Mouse (Mus musculus) liver, adult 2 months (tissue): ENCODE measurements around the gene Ror1. TPM values are rescaled to one million over a fixed set of nuclear protein-coding genes. Genes with fewer than 3 reads are reported as not detected.
A peak's percentile ranks its signal among the peaks of the same experiment; 100 is the strongest.

Source experiments
- DNase-seq: peaks from one replicate; pipeline ENCODE4 v3.0.0-alpha.2; 2011; ENCODE audit warnings: low read depth, low spot score; ENCODE audit errors: extremely low read depth
- H3K27ac ChIP-seq: fragments of 200-500 bp; replicated peaks from 2 replicates; pipeline ENCODE4 v1.5.1; 2012; ENCODE audit warnings: low read depth, mild to moderate bottlenecking, control low read depth, inconsistent platforms, low read length; ENCODE audit not compliant: insufficient read depth
- H3K27me3 ChIP-seq: fragments of 200-500 bp; 2 replicates; pipeline ENCODE4 v1.6.1; 2012; ENCODE audit warnings: mild to moderate bottlenecking, moderate library complexity, low read length, inconsistent platforms; ENCODE audit not compliant: control insufficient read depth, insufficient read depth
- H3K36me3 ChIP-seq: fragments of 200-500 bp; 2 replicates; pipeline ENCODE4 v1.6.1; 2012; ENCODE audit warnings: low read length, inconsistent platforms; ENCODE audit not compliant: control insufficient read depth, insufficient read depth
- H3K4me1 ChIP-seq: fragments of 200-500 bp; 2 replicates; pipeline ENCODE4 v1.6.1; 2011; ENCODE audit warnings: low read length; ENCODE audit not compliant: control insufficient read depth, insufficient read depth
- H3K4me3 ChIP-seq: fragments of 200-500 bp; 2 replicates; pipeline ENCODE4 v1.5.1; 2011; ENCODE audit warnings: low read depth, mild to moderate bottlenecking, control low read depth, low read length, moderate library complexity; ENCODE audit not compliant: insufficient read depth
- H3K79me2 ChIP-seq: fragments of 200-500 bp; 2 replicates; pipeline ENCODE4 v1.6.1; 2012; ENCODE audit warnings: inconsistent platforms, mild to moderate bottlenecking, low read length, moderate library complexity; ENCODE audit not compliant: control insufficient read depth, insufficient read depth
- H3K9ac ChIP-seq: fragments of 200-500 bp; 2 replicates; pipeline ENCODE4 v1.6.1; 2012; ENCODE audit warnings: low read depth, mild to moderate bottlenecking, control low read depth, inconsistent platforms, low read length
- CTCF ChIP-seq: fragments of 200-500 bp; IDR thresholded peaks from 2 replicates; pipeline ENCODE4 v1.5.1; 2011; ENCODE audit warnings: low read depth, low read length, control low read depth
- POLR2A ChIP-seq: fragments of 200-500 bp; IDR thresholded peaks from 2 replicates; pipeline ENCODE4 v1.6.1; 2011; ENCODE audit warnings: low read length, control low read depth; ENCODE audit not compliant: insufficient read depth; ENCODE audit errors: extremely low read depth
- whole genome bisulfite sequencing: fragments of 180-500 bp; shearing (Covaris S2); methylation state at CpG from one replicate; pipeline ENCODE4 v1.1.7; 2018; 5-methylcytosine and 5-hydroxymethylcytosine counted together
- polyA plus RNA-seq: library from polyadenylated mRNA; depleted of rRNA; stranded (reverse); fragments of >200 nt; gene quantifications from 2 replicates; pipeline ENCODE4 v1.2.3, GENCODE M21; 2012
- total RNA-seq: library from RNA; depleted of rRNA; stranded (reverse); fragments of >200 nt; gene quantifications from 2 replicates; pipeline ENCODE4 v1.2.3, GENCODE M21; 2014

Gene Ror1
- total and polyA plus RNA-seq, 2 experiments = 0.56 to 1.4 TPM

GRCm38 (mm10) chr4:100219599-100219998 is 124.0 kb downstream of the Ror1 start:
- no peak overlapping the region for H3K27ac ChIP-seq
- no peaks in the 10 kb centered on the region for H3K27me3 ChIP-seq
- H3K4me1 ChIP-seq = peaks cover 8% of the 10 kb centered on the region
- H3K36me3 ChIP-seq = no peaks in the 10 kb centered on the region
- no peak for DNase-seq
- TF ChIP-seq CTCF = no peak
- H3K9ac ChIP-seq = no peak overlapping the region
- WGBS = 87% methylated on average over 4 of the region's 4 CpGs
- no peaks in the 10 kb centered on the region for H3K79me2 ChIP-seq
- no peak overlapping the region for H3K4me3 ChIP-seq

GRCm38 (mm10) chr4:100221978-100222737 is 126.6 kb downstream of the Ror1 start:
- Histone ChIP-seq H3K27me3 (no peaks in the 10 kb centered on the region), H3K27ac (no peak overlapping the region), H3K4me1 (peaks cover 8% of the 10 kb centered on the region), H3K79me2 (peaks cover 3% of the 10 kb centered on the region; the same call in 1 of the 2 replicates), H3K9ac (no peak overlapping the region), H3K4me3 (no peak overlapping the region), H3K36me3 (no peaks in the 10 kb centered on the region)
- peak; percentile 56 for DNase-seq
- WGBS = 80% methylated on average over 13 of the region's 13 CpGs
- TF ChIP-seq POLR2A = no peak

DNA sequence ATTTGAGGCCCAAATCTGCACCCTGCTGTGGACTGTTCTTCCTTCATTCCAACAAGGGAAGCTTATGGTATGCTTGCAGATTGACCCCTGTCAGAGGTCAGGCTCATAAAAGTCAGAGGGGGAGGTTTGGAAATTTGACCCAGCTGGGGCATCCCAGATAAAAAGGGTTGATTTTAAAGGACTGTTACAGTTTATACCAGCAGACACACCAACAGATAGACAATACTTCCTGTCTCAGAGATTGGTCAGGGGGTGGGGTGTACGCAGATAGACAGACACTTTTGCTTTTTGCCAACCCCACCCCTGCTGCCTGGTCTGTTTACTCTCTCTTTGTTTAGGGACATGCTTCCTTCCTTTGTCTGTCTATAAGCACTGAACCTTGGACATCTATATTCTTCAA is 127.9 kb downstream of the Ror1 start:
- Histone ChIP-seq H3K27ac (no peak overlapping the region), H3K4me3 (no peak overlapping the region), H3K9ac (no peak overlapping the region), H3K4me1 (peaks cover 11% of the 10 kb centered on the region), H3K27me3 (no peaks in the 10 kb centered on the region), H3K79me2 (peaks cover 5% of the 10 kb centered on the region; the same call in 1 of the 2 replicates), H3K36me3 (no peaks in the 10 kb centered on the region)
- TF ChIP-seq CTCF (no peak), POLR2A (no peak)
- 65% methylated on average over 1 of the region's 1 CpGs for WGBS
- DNase-seq = no peak

- peak; percentile 79 for DNase-seq
- Histone ChIP-seq H3K27me3 (no peaks in the 10 kb centered on the region), H3K4me3 (no peak overlapping the region), H3K27ac (no peak overlapping the region), H3K9ac (no peak overlapping the region), H3K36me3 (no peaks in the 10 kb centered on the region), H3K4me1 (peaks cover 11% of the 10 kb centered on the region), H3K79me2 (peaks cover 5% of the 10 kb centered on the region; the same call in 1 of the 2 replicates)
- 67% methylated on average over 3 of the region's 3 CpGs for WGBS
- TF ChIP-seq CTCF (no peak), POLR2A (no peak)
These were observed 128.4 kb downstream of the Ror1 start for GRCm38 (mm10) chr4:100223965-100224364.

DNA sequence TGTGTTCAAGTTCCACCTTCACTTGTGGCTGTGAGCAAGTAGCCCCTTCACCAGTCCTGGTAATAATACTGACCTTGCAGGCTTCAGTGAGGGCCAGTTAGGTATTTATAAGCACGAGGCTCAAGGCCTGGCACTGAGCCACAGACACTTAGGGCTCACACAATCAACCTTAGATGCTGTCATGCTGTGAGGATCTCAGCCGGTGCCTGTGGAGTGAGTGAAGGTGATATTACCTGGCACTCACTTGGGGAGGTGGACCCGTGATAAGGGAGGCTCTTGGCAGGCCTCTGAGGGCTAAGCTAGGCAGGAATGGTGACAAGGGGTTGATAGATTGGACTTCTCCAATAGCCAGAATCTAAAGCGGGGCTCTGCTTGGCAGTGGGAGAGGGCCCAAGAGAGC is 131.0 kb downstream of the Ror1 start:
- DNase-seq = no peak
- WGBS = 45% methylated on average over 4 of the region's 4 CpGs
- no peak overlapping the region for H3K4me3 ChIP-seq
- TF ChIP-seq CTCF (no peak), POLR2A (no peak)
- no peak overlapping the region for H3K27ac ChIP-seq
- peaks cover 5% of the 10 kb centered on the region; the same call in 1 of the 2 replicates for H3K79me2 ChIP-seq
- H3K4me1 ChIP-seq = peaks cover 20% of the 10 kb centered on the region
- H3K36me3 ChIP-seq = no peaks in the 10 kb centered on the region
- H3K27me3 ChIP-seq = no peaks in the 10 kb centered on the region
- H3K9ac ChIP-seq = no peak overlapping the region

- DNase-seq = peak; percentile 57
- Histone ChIP-seq H3K36me3 (no peaks in the 10 kb centered on the region), H3K27me3 (no peaks in the 10 kb centered on the region), H3K27ac (no peak overlapping the region), H3K4me1 (peaks cover 27% of the 10 kb centered on the region), H3K4me3 (no peak overlapping the region), H3K9ac (no peak overlapping the region), H3K79me2 (peaks cover 5% of the 10 kb centered on the region; the same call in 1 of the 2 replicates)
- 54% methylated on average over 3 of the region's 3 CpGs for WGBS
- TF ChIP-seq CTCF (no peak), POLR2A (no peak)
These were observed 132.5 kb downstream of the Ror1 start for GRCm38 (mm10) chr4:100228106-100228505.
